Mouse (Mus musculus): ENCODE measurements at regions not wholly inside any gene's neighbourhood (a gene's known extent, or its start where the extent isn't known, plus 50 kb on each side); places are given as distances from the start of the nearest gene placed in this dataset.

GRCm38 (mm10) chr9:33404691-33405090, 768.7 kb downstream of the Ets1 start:
- no peak for ATAC-seq (ENCODE audit: poor library complexity, severe bottlenecking)

GRCm38 (mm10) chr9:33407517-33407916, 771.5 kb downstream of the Ets1 start:
- no peak for ATAC-seq (ENCODE audit: poor library complexity, severe bottlenecking)

- ATAC-seq (ENCODE audit: poor library complexity, severe bottlenecking): no peak
Measured at GRCm38 (mm10) chr9:33423781-33424180, 787.8 kb downstream of the Ets1 start.

GRCm38 (mm10) chr9:33436459-33436858, 800.4 kb downstream of the Ets1 start:
- no peak for ATAC-seq (ENCODE audit: poor library complexity, severe bottlenecking)

GRCm38 (mm10) chr9:33442266-33442665, 806.2 kb downstream of the Ets1 start:
- ATAC-seq (ENCODE audit: poor library complexity, severe bottlenecking): no peak

DNA sequence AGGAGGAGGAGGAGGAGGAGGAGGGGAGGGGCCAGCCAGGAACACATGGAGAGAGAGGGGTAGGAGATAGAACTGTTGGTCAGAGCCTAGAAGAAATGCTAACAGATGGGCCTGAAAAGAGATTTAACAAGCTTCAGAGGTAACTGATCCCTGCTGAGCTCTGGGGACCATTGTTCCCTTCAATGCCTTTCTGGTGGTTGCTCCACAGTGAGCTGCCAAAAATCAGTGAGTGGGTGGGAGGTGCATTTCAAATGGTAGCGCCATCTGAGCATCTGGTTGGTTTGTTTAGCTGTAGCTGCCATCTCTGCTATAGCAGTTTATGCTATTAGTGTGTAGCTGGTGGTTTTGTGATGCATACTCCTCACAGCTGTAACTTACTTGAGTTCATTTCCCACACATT, 809.9 kb downstream of the Ets1 start:
- no peak for ATAC-seq (ENCODE audit: poor library complexity, severe bottlenecking)

GRCm38 (mm10) chr9:33475106-33475505, 839.1 kb downstream of the Ets1 start:
- ATAC-seq (ENCODE audit: poor library complexity, severe bottlenecking): no peak

DNA sequence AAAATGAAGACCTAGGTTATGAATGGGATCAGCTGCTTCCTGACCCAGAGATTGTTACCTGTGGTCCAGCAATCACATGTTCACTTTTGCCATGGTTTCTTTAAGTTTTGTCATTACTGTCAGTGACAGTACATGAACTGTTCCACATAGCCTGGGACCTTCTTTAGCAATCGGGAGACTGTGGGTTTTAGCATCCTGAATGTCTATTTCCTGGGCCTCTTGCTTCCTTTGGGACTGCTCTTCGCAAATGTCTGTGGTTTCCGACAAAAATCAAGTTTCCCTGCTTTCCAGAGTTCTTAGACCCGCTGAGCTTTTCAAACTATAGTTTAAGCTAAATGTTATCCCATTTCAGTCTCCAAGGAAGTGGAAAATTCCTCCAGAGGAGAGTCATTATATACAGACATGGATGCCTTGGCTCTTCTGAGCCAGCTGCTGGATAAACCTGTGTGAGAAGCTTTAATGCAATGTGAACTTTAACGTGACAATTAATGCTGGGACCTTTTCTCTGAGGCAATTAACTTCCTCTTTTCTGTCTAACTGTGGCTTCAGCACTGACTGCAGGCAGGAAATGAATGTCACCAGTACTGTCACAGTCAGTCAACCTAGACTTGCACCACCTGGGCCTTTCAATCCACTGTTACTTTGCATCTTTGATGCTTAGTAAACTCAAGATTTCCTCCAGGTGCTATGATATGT, 847.0 kb downstream of the Ets1 start:
- ATAC-seq (ENCODE audit: poor library complexity, severe bottlenecking): peak; percentile 91

- ATAC-seq (ENCODE audit: poor library complexity, severe bottlenecking): peak; percentile 58
Measured at GRCm38 (mm10) chr9:33483541-33483846, 847.5 kb downstream of the Ets1 start.

DNA sequence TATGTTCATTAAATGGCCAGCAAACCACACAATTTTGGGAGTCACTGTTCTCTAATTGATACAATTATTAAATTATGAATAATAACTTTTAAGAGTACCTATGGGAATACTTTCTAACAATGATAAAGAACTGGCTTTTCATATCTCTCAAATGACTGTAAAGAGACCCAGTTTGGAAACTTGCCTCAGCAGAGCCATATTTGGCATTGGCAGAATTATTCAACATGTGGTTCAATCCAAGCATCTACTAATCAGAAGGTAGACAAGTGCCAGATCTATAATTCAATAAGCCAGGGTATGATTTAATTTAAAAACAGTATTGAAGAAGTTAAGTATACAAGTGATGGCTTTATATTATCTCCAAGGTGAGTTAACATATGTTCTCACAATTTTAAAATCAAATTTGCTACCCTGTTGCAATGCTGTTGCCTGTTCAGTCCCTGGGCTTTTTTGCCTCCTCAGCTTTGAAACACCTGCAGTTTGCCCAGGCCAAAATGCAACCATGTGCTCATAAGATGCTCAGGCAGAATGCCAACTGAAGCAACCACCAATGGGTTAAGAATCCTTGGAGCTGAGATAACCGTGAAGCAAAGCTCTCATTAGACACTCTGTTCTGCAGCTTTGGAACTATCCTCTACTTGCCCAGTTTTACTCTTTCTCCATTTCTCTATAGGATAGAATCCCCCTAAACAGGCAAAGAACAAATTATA, 897.2 kb downstream of the Ets1 start:
- ATAC-seq (ENCODE audit: poor library complexity, severe bottlenecking): no peak

DNA sequence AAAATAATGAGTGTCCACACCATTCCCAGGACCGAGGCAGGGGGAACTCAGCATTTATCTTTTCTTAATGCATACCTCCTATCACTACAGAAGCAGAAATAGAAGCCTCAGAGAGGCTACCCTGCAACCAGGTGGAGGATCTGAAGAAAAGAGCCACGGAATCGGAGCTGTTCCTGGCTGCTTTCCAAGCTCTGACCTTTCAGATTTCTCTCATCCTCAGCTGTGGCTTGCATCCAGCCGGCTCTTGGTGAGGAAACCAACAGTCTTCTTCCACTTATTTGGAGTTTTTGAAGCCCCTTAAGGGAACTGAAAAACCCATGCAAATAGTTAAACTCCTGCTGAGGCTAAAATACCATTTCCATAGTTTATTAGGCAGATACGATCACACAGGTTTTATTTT, 907.3 kb downstream of the Ets1 start:
- ATAC-seq (ENCODE audit: poor library complexity, severe bottlenecking): no peak

GRCm38 (mm10) chr9:33546126-33546737, 910.2 kb downstream of the Ets1 start:
- ATAC-seq (ENCODE audit: poor library complexity, severe bottlenecking): no peak

- no peak for ATAC-seq (ENCODE audit: poor library complexity, severe bottlenecking)
Measured at GRCm38 (mm10) chr9:33549395-33549794, 913.4 kb downstream of the Ets1 start.

GRCm38 (mm10) chr9:33571990-33572389, 913.7 kb upstream of the Kirrel3 start:
- no peak for ATAC-seq (ENCODE audit: poor library complexity, severe bottlenecking)

GRCm38 (mm10) chr9:33611511-33611910, 874.2 kb upstream of the Kirrel3 start:
- no peak for ATAC-seq (ENCODE audit: poor library complexity, severe bottlenecking)

- no peak for ATAC-seq (ENCODE audit: poor library complexity, severe bottlenecking)
Measured at GRCm38 (mm10) chr9:33624378-33624777, 861.3 kb upstream of the Kirrel3 start.

- ATAC-seq (ENCODE audit: poor library complexity, severe bottlenecking): no peak
Measured at GRCm38 (mm10) chr9:33629731-33630473, 855.8 kb upstream of the Kirrel3 start.

DNA sequence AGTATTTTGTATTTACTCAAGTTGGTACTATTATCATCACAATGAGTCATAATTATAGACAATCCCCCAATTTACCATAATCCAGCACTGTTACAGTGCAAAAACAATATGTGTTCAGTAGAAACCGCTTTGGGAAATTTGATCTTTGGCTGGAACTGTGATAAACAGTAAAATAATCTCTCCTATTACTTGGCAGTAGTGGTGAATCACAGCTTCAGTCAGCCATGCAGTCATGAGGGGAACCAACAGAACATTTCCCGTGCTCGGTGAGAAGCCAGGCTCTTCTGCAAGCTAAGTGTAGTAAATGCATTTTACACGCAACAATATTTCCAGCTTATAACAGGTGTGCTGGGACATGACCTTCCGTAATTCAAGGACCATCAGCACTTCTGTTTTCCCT, 822.7 kb upstream of the Kirrel3 start:
- no peak for ATAC-seq (ENCODE audit: poor library complexity, severe bottlenecking)

DNA sequence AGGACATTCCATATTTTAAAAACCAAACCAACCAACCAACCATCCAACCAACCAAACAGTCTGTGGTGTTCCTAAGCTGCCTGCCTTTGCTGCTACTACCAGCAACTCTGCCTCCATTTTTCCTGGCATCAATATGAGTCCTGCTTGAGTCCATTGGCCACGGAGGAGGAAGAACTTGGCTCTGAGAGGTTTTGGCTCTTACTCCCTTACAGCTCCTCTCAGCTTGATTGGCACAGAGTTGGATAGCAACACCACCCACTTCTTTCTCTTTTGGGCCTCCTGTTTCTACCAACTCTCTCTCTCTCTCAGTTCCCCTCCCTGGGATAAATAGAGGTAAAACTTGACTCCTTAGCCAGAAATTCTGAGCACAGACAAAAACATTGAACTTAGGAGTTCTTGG, 804.6 kb upstream of the Kirrel3 start:
- ATAC-seq (ENCODE audit: poor library complexity, severe bottlenecking): no peak

DNA sequence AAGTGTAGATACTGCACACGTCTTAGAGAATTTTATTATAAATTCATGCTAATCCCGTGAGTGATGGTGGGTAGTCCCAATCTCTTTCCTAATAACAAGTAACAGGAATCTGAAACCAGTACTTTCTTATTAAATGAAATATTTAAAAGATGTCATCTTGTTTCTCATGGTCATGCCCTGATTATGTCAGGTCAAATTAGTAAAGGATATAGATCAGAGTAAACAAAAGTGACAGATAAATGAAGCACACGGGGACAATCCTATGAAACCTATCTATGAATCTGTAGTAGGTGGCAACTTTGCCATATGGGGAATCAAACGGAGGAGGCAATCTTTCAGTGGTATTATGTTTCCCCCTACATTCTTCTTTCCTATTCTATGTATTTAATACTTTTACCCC, 794.0 kb upstream of the Kirrel3 start:
- no peak for ATAC-seq (ENCODE audit: poor library complexity, severe bottlenecking)

DNA sequence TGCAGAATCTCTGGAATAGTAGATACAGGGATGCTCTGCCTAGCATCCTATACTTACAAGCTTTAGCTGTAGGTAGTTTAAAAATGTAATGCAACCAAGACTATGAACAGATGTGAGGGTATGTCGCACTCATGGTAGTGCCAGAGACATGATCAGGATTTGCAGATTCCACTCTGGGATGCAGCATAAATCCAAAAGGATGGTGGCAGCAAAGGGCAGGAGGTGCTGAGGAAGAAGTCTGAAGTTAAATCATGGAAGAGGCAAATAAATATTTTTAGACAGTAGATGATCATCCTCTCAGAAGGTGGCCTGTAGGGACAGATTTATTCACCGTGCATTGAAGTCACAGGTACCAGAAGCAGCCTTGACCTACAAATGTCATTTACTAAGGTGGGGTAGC, 768.1 kb upstream of the Kirrel3 start:
- ATAC-seq (ENCODE audit: poor library complexity, severe bottlenecking): no peak

GRCm38 (mm10) chr9:33724811-33725210, 760.9 kb upstream of the Kirrel3 start:
- ATAC-seq (ENCODE audit: poor library complexity, severe bottlenecking): no peak

Measured in megakaryocyte, adult 5-6 weeks (primary cell).